Mouse (Mus musculus) adipocyte (in vitro differentiated cells): Measurements from ENCODE around the gene Treh.

Experiments
- DNase-seq: peaks from one replicate; pipeline ENCODE4 v3.0.0-alpha.2; 2016; ENCODE audit warnings: low spot score

The Treh gene

GRCm38 (mm10) chr9:44678288-44678871 lies 5.3 kb downstream of the Treh start:
- no peak for DNase-seq

DNA sequence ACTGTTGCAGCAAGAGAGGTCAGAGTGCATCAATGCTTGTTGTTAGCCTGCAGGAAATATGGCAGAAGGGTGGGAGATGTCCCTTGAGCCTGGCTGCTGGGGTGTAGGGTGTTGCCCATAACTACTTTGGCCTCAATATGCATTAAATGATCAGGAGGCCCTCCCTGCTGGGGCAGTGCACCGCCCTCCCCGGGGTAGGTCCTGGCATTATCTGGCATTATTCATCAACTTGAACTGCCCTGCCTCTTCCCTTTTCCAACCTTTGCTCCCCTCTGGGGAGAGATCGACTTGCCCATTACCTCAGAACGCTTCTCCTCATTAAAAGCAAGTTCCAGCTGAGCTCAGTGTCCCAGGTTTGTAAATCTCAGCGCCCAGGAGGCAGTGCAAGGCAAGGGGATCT lies 6.5 kb downstream of the Treh start:
- DNase-seq = no peak

DNA sequence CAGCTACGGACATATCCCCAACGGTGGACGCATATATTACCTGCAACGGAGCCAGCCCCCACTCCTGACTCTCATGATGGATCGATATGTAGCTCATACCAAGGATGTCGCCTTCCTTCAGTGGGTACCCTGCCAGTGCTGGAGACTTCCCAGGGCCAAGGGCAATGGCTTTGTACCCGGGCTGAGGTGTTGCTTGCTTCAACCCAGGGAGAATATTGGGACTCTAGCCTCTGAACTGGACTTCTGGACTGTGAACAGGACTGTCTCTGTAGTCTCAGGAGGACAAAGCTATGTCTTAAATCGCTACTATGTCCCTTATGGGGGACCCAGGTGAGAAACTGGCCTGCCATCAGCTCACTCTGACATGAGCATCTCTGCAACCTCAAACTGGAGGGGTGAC lies 10.0 kb downstream of the Treh start:
- no peak for DNase-seq

DNA sequence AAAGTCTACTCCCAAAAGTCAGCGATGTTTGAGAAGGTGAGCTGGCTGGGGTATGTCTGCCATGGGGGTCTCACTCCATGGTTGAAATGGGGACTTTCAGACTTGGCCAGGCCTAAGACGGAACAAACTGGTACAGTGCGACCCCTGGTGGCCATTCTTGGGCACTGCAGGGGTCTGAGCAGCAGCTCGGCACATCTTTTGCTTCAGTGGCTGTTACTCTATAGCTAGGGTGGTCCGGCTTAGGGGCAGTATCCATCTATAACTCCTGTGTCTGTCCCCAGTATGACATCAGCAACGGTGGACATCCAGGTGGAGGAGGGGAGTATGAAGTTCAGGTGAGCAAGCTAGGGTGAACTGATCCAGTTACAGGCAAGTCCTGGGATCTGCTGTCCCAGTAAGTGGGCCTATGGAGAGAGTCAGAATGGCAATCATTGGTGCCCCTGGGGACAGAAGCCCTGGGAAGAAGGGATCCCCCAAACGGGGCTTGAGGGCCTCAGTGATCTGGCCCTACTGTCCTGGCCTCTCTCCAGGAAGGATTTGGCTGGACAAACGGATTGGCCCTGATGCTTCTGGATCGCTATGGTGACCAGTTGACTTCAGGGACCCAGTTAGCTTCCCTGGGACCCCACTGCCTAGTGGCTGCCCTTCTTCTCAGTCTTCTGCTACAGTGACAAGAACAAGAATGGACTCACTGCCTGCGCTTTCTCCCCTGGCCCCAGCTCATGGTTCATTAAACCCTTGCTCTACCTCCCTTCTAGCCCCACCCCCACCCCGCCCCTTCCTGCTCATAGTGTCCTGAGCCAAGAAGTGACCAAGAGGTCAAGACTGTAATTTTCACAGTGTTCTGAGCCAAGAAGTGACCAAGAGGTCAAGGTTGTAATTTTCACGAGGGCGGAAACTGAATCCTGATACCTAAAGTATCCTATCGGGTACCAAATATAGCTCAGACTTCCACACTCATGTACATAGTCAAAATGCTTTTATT lies 12.6 kb downstream of the Treh start:
- peak; percentile 86 for DNase-seq

DNA sequence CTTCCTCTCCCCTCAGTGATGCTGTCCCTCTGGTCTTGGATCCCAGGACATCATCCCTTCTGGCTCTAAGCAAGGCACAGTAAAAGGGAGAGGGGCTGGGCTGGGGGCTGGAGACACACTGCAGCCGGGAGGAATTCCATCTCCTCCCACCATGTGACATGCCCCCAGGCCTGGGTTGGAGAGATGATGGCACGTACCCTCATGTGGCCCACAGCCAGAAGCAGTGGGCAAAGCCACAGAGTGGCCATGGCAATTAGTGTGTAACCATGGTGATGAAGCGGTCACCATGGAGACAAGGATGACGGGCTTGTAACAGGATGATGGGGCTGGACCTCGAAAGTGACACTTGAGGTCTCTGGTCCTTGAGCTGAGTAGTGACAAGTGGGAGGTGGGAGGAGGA lies 13.6 kb downstream of the Treh start:
- no peak for DNase-seq

- no peak for DNase-seq
Measured at GRCm38 (mm10) chr9:44688013-44688412, 15.0 kb downstream of the Treh start.

DNA sequence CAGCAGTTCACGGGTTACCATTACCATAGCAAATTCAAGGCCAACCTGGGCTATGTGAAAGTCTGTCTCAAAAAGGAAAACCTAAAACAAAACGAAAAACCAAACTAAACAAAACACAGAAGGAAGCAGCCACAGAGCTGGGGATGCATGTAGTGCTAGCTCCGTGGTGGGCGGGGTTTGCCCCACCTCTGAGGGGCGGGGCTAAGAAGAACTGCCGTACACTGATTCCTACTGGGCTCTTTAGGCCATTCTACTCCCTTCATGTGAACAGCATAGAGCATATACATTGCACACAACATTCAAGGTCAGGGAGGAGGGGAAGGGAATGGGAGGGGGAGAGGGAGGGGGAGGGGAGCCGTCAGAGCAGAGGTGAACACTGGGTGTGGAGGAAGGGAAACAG lies 17.6 kb downstream of the Treh start:
- DNase-seq = peak; percentile 18

DNA sequence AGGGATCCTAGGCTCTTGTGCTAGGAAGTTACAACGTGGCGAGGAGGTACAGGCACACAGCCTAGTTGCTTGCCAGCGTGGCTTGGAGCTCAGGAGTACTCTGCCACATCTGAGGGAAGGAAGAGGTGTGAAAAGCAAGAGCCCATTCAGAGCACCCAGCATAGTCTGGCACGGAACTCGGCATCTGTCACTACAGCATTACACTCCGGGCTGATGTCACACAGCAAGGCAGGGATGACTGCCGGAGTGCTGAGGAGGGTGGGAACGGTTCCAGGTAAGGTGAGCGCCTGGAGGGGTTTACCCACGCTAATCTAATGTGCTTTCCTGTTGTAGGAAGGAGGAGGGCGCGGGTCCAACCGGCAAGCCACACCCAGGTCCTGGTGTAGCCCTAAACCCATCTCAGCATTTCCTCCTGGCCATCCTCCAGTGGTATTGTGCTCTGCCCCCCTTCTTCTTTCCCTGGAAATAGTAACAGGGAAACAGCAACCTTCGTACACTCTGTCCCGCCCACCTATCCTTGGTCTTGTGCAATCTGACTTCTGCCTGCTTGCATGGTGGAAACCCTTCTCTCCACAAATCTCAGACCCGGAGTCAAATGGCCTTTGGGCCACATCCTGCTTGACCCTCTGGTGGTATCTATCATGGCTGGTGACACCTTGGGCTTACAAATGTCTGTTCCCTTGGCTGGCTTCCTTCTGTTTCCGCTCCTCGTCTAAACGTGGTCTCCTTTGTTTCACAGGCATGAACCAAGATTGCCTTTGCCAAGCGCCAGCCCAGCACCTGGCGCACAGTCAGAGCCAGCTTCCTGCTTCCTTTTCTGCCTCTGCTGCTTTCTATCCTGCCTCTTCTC lies 18.9 kb downstream of the Treh start:
- peak; percentile 53 for DNase-seq

DNA sequence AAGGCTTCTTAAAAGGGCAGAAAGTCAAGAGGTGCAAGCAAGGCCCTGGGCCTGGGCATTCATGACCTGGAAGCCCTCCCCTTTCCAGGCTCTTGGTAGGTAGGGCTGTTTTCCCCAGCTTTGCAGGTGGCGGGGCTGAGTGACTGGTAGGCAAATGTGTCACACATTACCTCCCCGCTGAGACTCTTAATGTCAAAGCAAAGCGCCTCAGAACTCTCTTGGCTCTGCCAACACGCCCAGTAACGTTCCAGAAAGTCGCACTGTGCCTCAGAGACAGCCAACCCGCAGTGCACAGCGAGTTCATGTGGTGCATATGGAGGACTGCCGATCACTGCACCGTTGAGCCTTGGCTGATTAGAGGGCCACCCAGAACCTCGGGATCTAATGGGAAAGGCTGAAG lies 20.0 kb downstream of the Treh start:
- no peak for DNase-seq

GRCm38 (mm10) chr9:44697866-44698265 lies 24.8 kb downstream of the Treh start:
- no peak for DNase-seq

DNA sequence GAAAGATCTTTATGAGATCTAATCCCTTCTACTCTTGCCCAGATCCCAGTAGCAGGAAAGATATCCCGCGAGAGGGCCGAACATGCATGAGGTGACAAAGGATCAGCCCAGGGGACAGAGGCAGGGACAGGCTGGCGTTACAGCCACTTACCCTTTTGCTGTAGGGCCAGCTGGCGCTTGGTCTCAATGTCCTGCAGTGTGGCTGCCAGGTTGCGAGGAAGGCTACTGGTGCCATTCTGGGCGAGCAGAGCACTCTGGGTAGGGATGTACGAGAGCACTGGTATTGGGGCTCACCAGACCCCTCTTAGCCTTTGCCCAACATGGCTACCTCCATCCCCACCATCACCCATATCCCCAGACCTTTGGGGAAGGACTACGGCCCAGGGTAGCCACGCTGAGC lies 26.2 kb downstream of the Treh start:
- DNase-seq = no peak

- peak; percentile 21 for DNase-seq
Measured at GRCm38 (mm10) chr9:44699730-44700129, 26.7 kb downstream of the Treh start.

DNA sequence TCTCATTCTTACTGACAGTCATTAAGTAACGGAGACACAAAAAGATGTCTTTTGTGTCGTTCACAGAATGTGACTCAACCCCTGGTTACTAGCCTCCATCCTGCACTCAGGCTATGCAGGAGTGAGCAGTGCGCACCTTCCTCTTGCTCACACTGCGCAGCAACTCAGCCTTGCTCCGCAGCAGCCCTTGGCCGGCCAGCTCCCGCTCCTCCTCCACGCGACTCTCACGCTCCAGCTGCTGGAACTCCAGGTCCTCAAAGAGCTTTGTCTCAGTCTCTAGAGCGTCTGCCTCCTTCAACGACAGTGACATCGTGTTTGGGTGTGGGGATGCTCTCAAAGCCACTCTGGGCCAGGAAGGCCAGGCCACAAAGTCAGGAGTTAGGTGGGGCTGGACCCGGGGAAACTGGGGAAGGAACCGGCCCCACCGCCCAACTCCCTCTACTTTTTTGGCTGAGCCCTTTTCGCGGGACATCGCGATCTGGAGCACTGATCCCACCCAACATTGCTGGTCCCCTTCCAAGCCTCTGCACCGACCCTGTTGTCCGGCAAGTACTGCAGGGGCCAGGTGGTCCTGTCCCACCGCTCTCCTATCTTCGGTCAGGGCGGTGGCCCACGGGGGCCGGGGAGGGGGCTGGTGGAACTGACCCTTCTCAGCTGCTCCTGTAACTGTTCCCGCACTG lies 34.9 kb downstream of the Treh start:
- DNase-seq = no peak

DNA sequence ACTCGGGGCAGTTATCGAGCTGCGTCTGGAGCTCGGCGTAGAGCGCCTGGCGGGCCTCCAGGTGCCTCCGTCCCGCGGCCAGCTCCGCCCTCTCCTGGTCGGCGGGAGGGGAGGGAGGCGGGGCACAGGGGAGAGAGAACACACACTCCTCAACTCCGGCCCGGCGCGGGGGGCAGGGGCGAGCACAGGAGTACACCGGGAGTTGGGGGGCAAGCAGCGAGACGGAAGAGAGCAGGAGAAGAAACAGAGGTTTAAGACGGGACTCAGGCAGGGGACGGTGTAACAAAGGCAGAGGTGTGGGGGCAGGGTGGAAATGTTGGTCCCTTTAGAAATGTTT lies 35.4 kb downstream of the Treh start:
- DNase-seq = no peak

DNA sequence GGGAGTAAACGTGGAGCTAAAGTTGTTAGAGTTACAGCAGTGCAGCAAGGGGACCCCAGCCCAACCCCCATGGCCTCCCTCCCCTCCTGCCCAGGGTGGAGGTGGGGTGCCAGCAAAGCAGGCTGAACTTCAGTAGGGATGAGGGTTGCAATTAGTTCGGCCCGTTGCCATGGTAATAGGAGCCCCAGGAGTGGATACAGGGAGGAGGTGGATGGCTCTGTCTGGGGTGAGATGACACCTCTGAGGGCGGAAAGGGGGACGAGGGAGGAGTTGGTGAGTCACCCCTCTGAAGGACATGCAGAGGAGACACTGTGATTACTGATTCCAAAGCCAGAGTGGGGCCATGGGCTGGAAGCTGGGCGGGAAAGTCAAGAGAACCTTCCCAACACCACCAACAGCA lies 35.9 kb downstream of the Treh start:
- no peak for DNase-seq

DNA sequence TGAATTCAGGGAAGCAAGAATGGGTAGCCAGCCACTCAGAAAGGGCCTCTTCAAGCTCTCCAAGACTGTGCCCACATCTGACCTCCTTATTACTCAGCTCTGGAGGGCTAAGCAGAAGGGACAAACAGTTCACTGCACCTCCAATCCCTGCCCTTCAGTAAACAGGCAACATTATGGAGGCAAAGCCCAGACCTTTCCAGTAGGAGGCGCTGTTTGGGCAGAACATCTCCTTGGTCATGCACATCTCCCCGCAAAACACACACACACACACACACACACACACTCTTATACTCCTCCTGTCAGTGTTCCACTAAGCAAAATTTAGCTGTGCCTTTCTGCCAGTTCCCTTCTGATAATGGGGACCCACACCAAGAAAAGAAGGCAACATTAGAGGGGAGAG lies 36.6 kb downstream of the Treh start:
- peak; percentile 60 for DNase-seq

- DNase-seq = no peak
Measured at GRCm38 (mm10) chr9:44710213-44710612, 37.2 kb downstream of the Treh start.

- DNase-seq = no peak
Measured at GRCm38 (mm10) chr9:44711602-44712001, 38.6 kb downstream of the Treh start.

- no peak for DNase-seq
Measured at GRCm38 (mm10) chr9:44713080-44713479, 40.0 kb downstream of the Treh start.

DNA sequence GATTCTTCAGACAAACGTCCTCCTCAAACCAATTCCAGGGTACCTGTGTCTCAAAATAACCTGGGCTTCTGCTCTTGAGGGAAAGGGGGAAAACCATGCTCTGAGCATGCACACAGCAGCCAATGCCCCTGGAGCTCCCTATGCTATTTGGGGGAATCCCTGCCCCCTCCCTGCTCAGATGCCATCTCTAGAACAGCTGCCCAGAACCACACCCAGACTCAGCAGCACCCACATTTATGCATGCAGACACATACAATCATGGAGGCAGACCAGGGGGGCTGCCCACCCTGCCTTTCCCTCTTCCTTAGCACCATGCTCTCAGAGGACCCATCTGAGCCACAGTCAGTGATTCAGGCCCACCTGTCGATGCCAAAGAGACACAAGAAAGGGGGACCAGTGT lies 40.5 kb downstream of the Treh start:
- no peak for DNase-seq

DNA sequence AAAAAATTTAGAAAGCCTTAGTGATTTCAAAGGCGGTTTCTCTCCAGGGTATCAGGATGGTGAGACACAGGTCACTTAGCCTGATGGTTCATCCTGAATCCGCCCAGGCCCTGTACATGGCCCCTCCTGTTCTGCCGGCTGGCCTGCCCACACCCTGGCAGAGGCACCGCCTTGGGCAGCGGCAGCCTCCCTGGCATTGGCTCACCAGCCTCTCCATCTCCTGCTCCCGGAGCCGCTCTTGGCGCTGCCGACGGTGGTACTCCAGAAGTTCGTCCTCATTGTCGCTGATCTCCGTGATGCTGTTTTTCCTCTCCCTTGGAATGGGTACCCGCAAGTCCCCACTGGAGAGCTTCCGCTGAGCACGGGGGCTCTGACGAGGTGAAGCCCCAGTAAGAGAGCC lies 42.1 kb downstream of the Treh start:
- DNase-seq = no peak

DNA sequence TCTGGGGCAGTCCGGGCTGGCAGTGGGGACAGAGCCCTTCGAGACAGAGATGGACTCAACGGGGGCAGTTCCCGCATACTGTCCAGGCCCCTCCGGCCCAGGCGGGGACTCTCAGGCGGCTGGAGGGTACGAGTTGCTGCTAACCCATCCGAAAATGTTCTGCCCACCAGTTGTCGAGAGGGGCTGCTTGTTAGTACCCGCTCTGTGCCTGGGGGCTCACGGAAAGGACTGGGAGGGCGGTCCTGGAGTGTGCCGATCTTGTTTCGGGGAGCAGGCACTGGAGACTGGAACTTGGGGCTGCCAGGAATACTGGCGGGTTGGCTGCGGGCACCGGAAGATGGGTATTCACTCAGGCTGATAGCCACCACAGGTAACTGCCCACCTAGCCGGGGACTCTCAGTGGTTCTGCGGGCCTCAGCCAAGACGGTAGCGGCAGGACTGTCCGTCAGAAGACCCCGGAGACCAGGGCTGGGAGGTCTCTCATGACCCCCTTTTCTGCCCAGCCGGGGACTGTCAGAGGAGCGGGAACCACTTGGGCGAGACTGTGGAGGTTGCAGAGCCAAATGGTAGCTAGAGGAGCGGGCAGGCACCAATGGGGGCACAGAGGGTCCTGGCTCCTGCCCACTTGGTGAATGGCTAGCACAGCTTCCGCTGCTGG lies 42.8 kb downstream of the Treh start:
- no peak for DNase-seq
